Mouse (Mus musculus): Measurements from ENCODE around the gene Tmem175.

- TF ChIP-seq CTCF (IDR thresholded peaks at IDR 0.05; ENCODE audit: low read depth) = no peak
- TF ChIP-seq EP300 (IDR thresholded peaks at IDR 0.05; ENCODE audit: low read depth) = no peak
These were observed 67.0 kb downstream of the Tmem175 start for GRCm38 (mm10) chr5:108696542-108696941.
